Mouse (Mus musculus): ENCODE data around the gene Insm1. TPM values are rescaled to one million over a fixed set of nuclear protein-coding genes. Genes with fewer than 3 reads are reported as not detected.

Insm1 gene
- 1.1 TPM for polyA plus RNA-seq (2014; fragmentation: Illumina TruSeq; extraction: RNeasy Lipid Tissue Mini Kit (QIAGEN cat#74804))

DNA sequence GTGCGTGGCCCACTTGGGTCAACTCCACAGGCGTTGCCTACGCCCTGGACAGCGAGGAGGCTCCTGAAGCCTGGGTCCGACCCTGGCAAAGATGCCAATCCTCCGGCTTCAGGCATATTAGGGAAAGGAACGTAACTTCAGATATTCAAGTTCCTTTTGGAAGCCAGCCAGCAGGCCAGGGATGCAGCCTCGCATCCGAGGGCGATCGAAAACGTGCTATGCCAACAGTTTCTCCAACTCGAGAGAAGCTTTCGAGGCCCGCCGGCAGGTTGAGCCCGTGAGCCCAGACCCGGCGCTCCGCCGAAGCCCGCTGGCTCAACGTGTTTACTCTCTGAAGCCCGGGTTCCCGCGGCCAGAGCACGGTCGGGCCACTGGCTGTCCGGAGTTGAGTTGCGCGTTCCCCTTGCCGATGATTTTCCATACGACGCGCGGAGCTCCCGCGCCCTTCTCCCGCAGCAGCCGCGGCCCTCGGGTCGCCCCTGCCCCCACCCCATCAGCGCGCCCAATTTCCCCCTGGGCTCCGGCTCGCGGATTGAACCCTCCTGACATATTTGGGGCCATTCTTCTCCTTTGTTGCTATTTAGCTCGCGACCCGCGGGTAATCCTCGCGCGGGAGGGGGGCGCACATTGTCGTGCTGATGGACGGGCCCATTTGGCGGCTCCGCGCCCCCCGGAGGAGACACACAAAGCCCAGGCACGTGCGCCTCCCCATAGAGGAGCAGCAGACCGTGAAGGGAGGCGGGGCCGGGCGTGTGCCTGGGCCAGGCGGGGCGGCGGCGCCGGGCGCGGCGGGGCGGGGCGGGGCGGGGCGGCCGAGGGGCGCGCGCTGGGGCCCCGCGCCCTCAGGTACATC lies at the start of gene Insm1:
Gene Insm1 (plus strand): TSS at position 846 of the 853 bp plus-strand sequence.

Measured in ovary, adult 10 weeks (tissue).